Mouse (Mus musculus) forebrain, postnatal 0 days (tissue): Measurements from ENCODE around the gene Rbpj. TPM values are rescaled to one million over a fixed set of nuclear protein-coding genes. Genes with fewer than 3 reads are reported as not detected.

Experiments
- ATAC-seq: fragments of 200-750 bp; cut with Nextera tagmentation; 2 replicates; pipeline ENCODE4 v1.8.0; 2017; ENCODE audit warnings: mild to moderate bottlenecking, moderate library complexity
- DNase-seq: peaks from one replicate; pipeline ENCODE4 v3.0.0-alpha.2; 2015
- H3K27ac ChIP-seq: fragments of 300-500 bp; sonication (generic); 2 replicates; pipeline ENCODE4 v1.5.1; 2014; ENCODE audit warnings: low read depth, mild to moderate bottlenecking, antibody characterized with exemption, low read length, moderate library complexity, mixed read lengths
- H3K27me3 ChIP-seq: fragments of 300-500 bp; sonication (generic); 2 replicates; pipeline ENCODE4 v1.6.1; 2014; ENCODE audit warnings: mild to moderate bottlenecking, low read length, mixed read lengths; ENCODE audit not compliant: insufficient read depth
- H3K36me3 ChIP-seq: fragments of 300-500 bp; sonication (generic); 2 replicates; pipeline ENCODE4 v1.6.1; 2014; ENCODE audit warnings: mild to moderate bottlenecking, moderate library complexity; ENCODE audit not compliant: insufficient read depth
- H3K4me1 ChIP-seq: fragments of 300-500 bp; sonication (generic); 2 replicates; pipeline ENCODE4 v1.6.1; 2014; ENCODE audit warnings: antibody characterized with exemption; ENCODE audit not compliant: insufficient read depth
- H3K4me2 ChIP-seq: fragments of 300-500 bp; sonication (generic); 2 replicates; pipeline ENCODE4 v1.6.1; 2014; ENCODE audit warnings: low read depth, mild to moderate bottlenecking, moderate library complexity
- H3K4me3 ChIP-seq: fragments of 300-500 bp; sonication (generic); 2 replicates; pipeline ENCODE4 v1.5.1; 2014; ENCODE audit warnings: low read depth, low read length, mixed read lengths
- H3K9ac ChIP-seq: fragments of 300-500 bp; sonication (generic); 2 replicates; pipeline ENCODE4 v1.6.1; 2014; ENCODE audit warnings: mild to moderate bottlenecking
- H3K9me3 ChIP-seq: fragments of 300-500 bp; sonication (generic); 2 replicates; pipeline ENCODE4 v1.6.1; 2016; ENCODE audit warnings: low read length
- CTCF ChIP-seq: sonication (generic); IDR thresholded peaks from 2 replicates; pipeline ENCODE4 v1.5.1; 2016; ENCODE audit warnings: antibody characterized with exemption, control low read depth, low read depth
- WGBS: fragments of 180-500 bp; shearing (Covaris S2); extraction: QIAGEN DNeasy Blood & Tissue Kit; methylation state at CpG from one replicate; pipeline ENCODE4 v1.1.7; 2014; 5-methylcytosine and 5-hydroxymethylcytosine counted together
- polyA plus RNA-seq: library from polyadenylated mRNA; unstranded; fragments of >200 nt; fragmentation: Nextera tagmentation; extraction: Ambion mirVana; gene quantifications from 2 replicates; pipeline ENCODE4 v1.2.1, GENCODE M21; 2015
- total RNA-seq: library from RNA; depleted of rRNA; stranded (reverse); fragments of >200 nt; gene quantifications from 2 replicates; pipeline ENCODE4 v1.2.3, GENCODE M21; 2014

Gene Rbpj
- total and polyA plus RNA-seq, 2 experiments from 2014 or later = 19.4 to 25.4 TPM

DNA sequence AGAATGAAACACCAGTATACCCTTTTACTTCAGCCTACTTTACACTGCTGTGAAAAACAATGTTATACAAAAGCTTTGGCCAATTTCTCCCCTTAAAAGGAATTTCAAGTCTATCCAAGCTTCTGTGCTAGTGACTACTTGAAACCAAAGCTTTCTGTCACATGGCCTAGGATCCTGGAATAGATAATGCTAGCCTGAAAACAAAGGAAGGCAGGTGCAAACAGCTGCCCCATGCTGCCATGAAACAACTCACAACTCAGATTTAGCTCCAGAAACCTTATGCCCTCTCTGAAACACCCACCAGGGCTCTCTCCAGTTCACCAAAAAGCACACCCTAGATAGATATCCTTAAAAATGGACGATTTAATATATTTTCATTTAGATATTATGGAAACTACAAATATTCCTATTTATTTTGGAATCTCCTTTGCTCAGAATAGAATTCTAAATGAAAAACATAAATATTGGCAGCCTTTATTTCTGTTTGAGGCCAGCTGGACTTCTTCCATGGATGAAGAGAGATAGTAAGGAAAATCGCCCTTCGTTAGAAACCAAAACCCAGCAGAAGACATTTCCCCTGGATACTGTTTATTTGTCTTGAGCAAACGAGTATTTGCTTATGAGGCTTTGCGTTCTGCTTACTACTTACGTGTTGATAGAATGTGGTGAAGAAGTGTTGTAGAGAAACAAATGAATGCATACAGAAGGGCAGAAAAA is 91.8 kb downstream of the Rbpj start:
- 77% methylated on average over 6 of the region's 6 CpGs for whole genome bisulfite sequencing
- no peak for ATAC-seq
- no peaks in the 10 kb centered on the region for H3K4me1 ChIP-seq

DNA sequence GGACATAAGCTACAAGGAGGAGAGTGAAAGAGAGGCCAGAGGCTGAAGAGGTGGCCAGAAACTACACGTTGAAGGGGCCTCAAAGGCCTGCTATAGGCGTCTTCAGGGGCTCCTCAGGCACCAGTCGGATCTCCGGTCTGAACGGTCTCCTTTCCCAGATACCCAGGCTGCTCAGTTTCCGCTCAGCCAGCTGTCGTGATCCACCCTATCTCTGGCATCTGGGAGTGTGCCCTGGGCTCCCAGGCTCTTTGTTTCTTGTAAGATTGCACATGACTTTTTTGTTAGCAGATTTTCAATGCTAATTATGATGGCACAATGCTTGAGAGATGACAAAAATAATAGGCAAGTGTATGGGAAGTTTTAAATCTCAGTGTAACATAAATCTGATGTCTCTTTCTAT is 95.2 kb downstream of the Rbpj start:
- ATAC-seq (no peak), DNase-seq (no peak)
- no peak for TF ChIP-seq CTCF
- H3K9ac ChIP-seq = no peak overlapping the region
- H3K27ac ChIP-seq = no peak overlapping the region
- no peak overlapping the region for H3K4me2 ChIP-seq
- no peak overlapping the region for H3K4me3 ChIP-seq
- H3K9me3 ChIP-seq = no peaks in the 10 kb centered on the region
- 72% methylated on average over 7 of the region's 7 CpGs for WGBS
- H3K36me3 ChIP-seq = no peaks in the 10 kb centered on the region
- H3K4me1 ChIP-seq = no peaks in the 10 kb centered on the region
- H3K27me3 ChIP-seq = no peaks in the 10 kb centered on the region

More for the DNA sequence above, 91.8 kb downstream of the Rbpj start:
- no peak for TF ChIP-seq CTCF
- Histone ChIP-seq H3K27ac (no peak overlapping the region), H3K4me3 (no peak overlapping the region), H3K9ac (no peak overlapping the region), H3K36me3 (no peaks in the 10 kb centered on the region), H3K9me3 (no peaks in the 10 kb centered on the region), H3K4me2 (no peak overlapping the region), H3K27me3 (no peaks in the 10 kb centered on the region)
- no peak for DNase-seq

DNA sequence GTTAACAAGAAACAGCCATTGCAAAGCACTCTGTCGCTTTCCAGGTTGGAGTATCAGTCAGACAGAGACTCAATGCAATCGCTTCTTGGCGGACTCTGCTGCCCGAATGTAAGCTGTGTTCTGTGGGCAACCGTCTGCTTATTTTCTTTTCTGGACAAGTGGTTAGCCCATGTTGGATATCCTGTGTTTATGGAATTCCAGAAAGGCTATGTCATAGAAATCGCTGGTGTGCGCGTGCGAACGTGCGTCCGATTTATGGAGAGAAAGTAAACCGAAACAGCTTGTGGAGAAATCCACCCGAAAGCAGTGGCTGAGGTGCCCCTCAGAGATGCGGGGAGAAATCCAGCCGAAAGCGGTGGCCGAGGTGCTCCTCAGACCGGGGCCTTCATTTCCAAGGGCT is 98.4 kb downstream of the Rbpj start:
- no peak overlapping the region for H3K27ac ChIP-seq
- H3K4me1 ChIP-seq = no peaks in the 10 kb centered on the region
- H3K36me3 ChIP-seq = no peaks in the 10 kb centered on the region
- no peaks in the 10 kb centered on the region for H3K27me3 ChIP-seq
- no peak for TF ChIP-seq CTCF
- H3K9ac ChIP-seq = no peak overlapping the region
- H3K4me3 ChIP-seq = no peak overlapping the region
- ATAC-seq = no peak
- no peak overlapping the region for H3K4me2 ChIP-seq
- DNase-seq = no peak
- no peaks in the 10 kb centered on the region for H3K9me3 ChIP-seq
- WGBS = 87% methylated on average over 19 of the region's 19 CpGs

DNA sequence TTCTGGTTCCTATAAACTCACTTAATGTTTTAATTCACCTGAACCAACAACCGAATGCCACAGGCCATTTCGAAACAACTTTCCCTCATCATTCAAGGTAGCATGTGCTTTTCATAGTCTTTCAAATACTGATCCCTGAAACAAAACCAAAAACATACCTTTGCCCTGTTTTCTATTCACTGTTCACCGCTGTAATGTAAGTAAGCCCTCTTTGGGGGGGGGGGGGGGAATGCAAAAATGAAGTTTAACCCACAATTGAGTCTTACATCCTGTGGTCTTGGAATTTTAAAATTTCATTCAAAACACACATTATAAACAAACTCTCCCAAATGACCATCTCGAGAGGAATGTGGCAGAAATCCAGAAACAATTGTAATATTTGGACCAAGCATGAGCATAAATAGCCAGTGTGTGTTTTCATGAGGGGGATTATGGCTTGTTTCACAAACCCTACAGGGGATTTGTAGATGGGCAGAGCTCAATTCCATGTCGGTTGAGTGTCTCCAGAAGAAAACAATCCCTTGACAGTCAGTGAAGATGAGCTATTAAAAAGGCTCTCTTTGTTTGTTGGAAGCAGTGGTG is 99.4 kb downstream of the Rbpj start:
- ATAC-seq (no peak), DNase-seq (no peak)
- Histone ChIP-seq H3K27ac (no peak overlapping the region), H3K36me3 (no peaks in the 10 kb centered on the region), H3K27me3 (no peaks in the 10 kb centered on the region), H3K4me3 (no peak overlapping the region), H3K4me1 (no peaks in the 10 kb centered on the region), H3K9ac (no peak overlapping the region), H3K4me2 (no peak overlapping the region), H3K9me3 (no peaks in the 10 kb centered on the region)
- no peak for TF ChIP-seq CTCF
- WGBS = 77% methylated on average over 5 of the region's 5 CpGs

DNA sequence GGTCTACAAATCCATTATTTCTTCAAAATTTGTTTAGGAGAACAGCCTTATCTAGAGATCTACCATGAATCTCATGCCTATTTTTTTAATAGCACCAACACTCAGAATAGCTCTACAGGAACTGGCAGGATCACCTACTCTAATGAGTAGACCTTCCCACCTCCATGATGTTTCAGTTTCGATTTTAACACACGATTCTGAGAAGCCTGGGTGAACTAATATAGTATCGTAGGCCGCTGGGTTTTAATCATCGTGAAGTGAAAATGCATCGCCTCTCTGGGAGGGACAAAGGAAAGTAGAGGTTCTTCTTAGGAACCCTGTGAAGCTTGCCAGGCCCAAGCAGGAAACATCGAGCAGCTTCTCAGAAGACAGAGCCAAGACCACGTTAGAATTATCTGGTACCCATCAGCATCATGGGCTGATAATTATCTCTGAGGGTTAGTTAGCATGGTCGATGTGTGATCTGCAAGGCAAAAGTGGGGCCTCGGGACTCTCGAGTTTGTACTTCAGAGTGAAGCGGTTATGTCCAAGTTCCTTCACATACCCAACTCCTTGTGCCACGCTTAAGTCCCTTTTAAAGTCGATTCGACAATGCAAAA is 100.6 kb downstream of the Rbpj start:
- H3K27ac ChIP-seq = no peak overlapping the region
- WGBS = 93% methylated on average over 15 of the region's 15 CpGs
- TF ChIP-seq CTCF = no peak
- no peaks in the 10 kb centered on the region for H3K36me3 ChIP-seq
- no peak overlapping the region for H3K9ac ChIP-seq
- H3K27me3 ChIP-seq = no peaks in the 10 kb centered on the region
- H3K4me1 ChIP-seq = no peaks in the 10 kb centered on the region
- DNase-seq (no peak), ATAC-seq (no peak)
- no peak overlapping the region for H3K4me3 ChIP-seq
- no peak overlapping the region for H3K4me2 ChIP-seq
- H3K9me3 ChIP-seq = no peaks in the 10 kb centered on the region

DNA sequence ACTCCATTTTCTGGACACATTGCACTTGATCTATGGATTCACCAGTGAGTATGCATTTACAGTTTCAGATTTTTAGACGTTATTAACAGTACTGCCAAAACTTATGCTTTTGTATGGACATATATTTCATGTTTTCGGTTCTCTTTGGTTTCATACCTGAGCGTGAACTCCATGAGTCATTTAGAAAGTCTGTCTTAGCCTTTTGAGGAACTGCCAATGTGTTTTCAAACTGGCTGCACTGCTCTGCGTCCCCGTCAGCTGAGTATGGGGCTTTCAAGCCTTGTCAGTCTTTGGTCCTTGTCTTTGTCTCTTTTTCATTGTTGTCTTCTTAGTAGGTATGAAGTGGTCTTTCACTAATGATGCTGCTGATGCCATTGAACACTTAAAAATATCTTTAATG is 106.5 kb downstream of the Rbpj start:
- no peak for TF ChIP-seq CTCF
- Histone ChIP-seq H3K27me3 (no peaks in the 10 kb centered on the region), H3K27ac (no peak overlapping the region), H3K9me3 (no peaks in the 10 kb centered on the region), H3K4me1 (no peaks in the 10 kb centered on the region), H3K9ac (no peak overlapping the region), H3K4me2 (no peak overlapping the region), H3K4me3 (no peak overlapping the region), H3K36me3 (no peaks in the 10 kb centered on the region)
- DNase-seq (no peak), ATAC-seq (no peak)
- 79% methylated on average over 5 of the region's 5 CpGs for WGBS

DNA sequence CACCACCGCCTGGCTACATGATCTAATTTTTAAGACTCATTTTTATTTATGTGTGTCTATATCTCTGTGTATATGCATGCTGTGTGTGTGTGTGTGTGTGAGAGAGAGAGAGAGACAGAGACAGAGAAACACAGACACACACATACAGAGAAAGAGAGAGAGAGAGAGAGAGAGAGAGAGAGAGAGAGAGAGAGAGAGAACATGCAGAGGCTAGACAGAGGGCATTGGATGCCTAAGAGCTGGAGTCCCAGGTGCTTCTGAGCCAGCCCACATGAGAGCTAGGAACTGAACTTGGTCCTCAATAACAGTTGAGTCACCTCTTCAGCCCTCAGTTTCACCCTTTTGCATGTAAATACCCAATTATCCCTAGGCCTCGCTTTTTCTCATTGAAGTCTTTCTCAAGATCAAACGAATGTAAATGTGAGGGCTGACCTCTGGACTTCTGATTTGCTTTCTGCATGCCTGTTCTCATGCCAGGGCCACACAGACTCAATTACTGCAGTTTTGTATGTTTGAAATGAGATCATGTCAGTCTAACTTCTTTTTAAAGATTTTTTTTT is 109.0 kb downstream of the Rbpj start:
- Histone ChIP-seq H3K4me3 (no peak overlapping the region), H3K36me3 (no peaks in the 10 kb centered on the region), H3K27me3 (no peaks in the 10 kb centered on the region), H3K9ac (no peak overlapping the region), H3K4me2 (no peak overlapping the region), H3K27ac (no peak overlapping the region), H3K4me1 (no peaks in the 10 kb centered on the region), H3K9me3 (no peaks in the 10 kb centered on the region)
- DNase-seq (no peak), ATAC-seq (no peak)
- no peak for TF ChIP-seq CTCF
- 46% methylated on average over 3 of the region's 3 CpGs for WGBS
